Mouse (Mus musculus) adipocyte (in vitro differentiated cells): Measurements from ENCODE around the gene Ache.

Source experiments
- DNase-seq: peaks from one replicate; pipeline ENCODE4 v3.0.0-alpha.2; 2016; ENCODE audit warnings: low spot score

Ache gene

DNA sequence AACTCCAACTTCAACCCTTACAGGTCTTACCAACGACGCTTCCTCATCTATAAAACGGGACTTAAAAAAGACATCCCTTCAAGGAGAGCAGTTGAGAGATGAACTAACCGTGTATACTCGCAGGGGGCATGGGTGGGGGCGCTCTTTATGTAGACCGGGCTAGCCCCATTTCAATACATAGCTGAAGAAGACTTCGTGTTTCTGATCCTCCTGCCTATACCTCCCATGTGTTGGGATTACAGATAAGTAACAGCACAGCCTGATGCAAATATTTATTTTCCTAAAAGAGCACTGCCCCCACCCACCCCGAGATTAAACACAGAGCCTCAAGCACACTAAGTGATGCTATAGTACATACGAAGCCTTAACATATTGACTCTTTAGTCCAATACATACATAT lies 47.0 kb downstream of the Ache start:
- DNase-seq, result no peak

GRCm38 (mm10) chr5:137335066-137335465 lies 47.7 kb downstream of the Ache start:
- no peak for DNase-seq

- no peak for DNase-seq
These were observed 49.9 kb downstream of the Ache start for GRCm38 (mm10) chr5:137337190-137337589.

GRCm38 (mm10) chr5:137338256-137338655 lies 50.9 kb downstream of the Ache start:
- DNase-seq, result peak; percentile 97

- DNase-seq, result no peak
These were observed 51.5 kb downstream of the Ache start for GRCm38 (mm10) chr5:137338663-137339289.

DNA sequence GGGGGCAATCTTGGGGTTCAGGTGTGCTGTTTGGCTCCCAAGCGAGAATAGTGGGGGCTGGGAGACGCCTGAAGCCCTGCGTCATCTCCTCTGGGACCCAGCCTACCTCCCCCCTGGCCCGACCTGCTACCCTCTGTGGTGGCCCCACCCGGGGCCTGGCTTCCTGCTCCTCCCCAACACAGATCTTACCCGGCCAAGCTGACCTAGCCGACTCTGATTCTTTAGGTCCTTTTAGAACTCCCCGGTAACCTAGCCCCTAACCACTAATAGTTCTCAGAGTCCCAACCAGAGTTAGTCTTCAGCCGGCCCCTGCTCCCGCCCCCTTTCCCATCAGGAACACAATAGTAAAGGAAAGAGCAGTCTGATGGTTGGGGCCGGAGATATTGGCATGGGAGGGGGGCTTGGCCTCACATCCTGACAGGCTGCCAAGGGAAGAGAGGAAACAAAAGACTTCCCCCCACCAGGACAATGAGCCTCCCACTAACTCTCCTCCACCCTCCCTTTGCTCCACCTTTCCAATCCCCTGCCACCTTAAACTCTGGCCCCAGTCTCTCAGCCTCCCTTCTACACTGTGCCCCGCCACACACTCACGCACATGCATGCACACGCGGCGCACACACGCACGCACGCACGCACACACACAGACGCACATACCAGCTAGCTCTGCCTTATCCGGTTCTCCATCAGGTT lies 52.1 kb downstream of the Ache start:
- DNase-seq, result no peak

GRCm38 (mm10) chr5:137340222-137340621 lies 52.9 kb downstream of the Ache start:
- DNase-seq, result no peak

- DNase-seq, result no peak
These were observed 55.2 kb downstream of the Ache start for GRCm38 (mm10) chr5:137342407-137343012.

DNA sequence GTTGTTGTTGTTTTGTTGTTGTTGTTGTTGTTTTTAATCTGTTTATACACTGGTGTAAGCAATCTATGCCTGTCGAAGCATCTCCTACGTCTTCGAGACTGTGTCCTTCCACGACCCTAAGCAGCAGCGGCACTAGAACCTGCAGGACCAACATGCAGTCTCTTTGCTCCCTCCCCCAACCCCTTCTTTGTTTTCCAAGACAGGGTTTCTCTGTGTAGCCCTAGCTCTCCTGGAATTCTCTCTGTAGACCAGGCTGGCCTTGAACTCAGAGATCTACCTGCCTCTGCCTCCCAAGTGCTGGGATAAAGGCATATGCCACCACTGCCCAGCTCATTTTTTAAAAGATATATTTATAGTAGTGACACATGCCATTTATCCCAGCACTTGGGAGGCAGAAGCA lies 56.1 kb downstream of the Ache start:
- DNase-seq, result no peak

GRCm38 (mm10) chr5:137343869-137344268 lies 56.5 kb downstream of the Ache start:
- no peak for DNase-seq
